Mouse (Mus musculus): ENCODE data around the gene Mblac2. TPM values are rescaled to one million over a fixed set of nuclear protein-coding genes. Genes with fewer than 3 reads are reported as not detected.

The Mblac2 gene
- polyA plus RNA-seq (2012; rRNA removed) = 26.1 and 27.0 TPM in 2 replicates

DNA sequence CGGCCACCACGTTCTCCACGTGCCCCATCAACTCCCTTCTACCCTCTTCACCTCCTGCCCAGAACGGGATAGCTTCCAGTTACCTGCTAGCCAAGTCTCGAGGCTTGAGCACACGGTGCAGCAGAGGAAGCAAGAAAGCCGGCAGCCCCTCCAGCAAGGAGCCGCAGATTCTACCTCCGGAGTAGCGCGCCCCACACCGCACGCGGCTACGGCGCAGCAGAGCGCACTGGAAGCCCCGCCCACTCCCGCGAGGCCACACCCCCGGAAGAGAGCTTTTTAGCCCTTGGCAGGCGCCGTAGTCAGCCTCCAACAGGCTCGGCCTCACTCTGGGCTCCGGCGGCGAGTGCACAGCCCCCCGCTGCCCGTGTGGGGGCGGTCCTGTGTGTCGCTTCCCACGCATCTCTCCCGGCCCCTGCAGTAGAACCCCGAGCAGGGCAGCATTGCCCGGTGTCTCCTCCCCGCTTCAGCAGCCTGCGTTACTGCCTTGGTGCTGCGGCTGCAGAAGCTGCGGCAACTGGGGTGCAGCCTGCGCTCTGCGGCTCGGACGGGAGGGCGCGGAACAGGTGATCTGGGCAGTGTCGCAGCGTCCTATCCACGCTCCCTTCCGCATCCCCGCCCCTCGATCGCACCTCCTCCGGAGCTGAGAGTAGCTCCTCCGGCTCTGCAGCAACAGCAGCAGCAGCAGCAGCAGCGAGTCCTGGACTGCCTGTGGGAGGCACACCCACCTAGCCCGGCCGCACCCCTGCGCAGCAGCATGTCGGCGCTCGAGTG, at the start of gene Mblac2, which contains the start of gene Polr3g:
Mblac2 (plus strand) TSS at position 567 of the 771 bp plus-strand sequence.
Polr3g (minus strand) TSS at position 239 of the 771 bp plus-strand sequence.

DNA sequence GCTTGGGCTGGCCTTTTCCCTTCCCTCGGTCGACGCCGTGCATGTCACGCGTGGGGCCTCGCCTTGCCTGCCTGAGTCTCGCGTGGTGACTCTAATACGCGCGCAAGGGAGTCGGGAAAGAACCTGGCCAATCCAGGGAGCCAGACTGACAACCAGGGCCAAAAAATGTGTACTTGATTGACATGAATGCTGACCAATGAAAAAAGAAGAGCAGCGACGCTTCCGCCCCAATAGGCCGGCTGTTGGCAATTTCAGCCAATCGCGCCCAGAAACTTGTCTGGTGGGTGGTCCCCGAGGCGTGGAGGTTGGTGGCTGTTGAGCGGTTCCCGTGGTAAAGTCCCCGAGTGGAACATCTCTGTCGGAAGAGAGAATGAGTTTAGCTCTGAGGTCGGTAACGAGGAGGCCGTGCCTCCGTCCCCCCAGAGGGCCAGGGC, 71.8 kb downstream of the Mblac2 start, which contains the start of gene Cetn3:
Cetn3 (plus strand) TSS at position 107 of the 434 bp plus-strand sequence.

Other genes starting within 250 kb of the Mblac2 start
- 7.6 and 9.7 TPM in 2 replicates for gene Adgrv1, start 78.2 kb upstream of the Mblac2 start, polyA plus RNA-seq (2012; rRNA removed)
- 10.9 and 11.3 TPM in 2 replicates for gene Lysmd3, start 53.7 kb upstream of the Mblac2 start, polyA plus RNA-seq (2012; rRNA removed)
- gene Polr3g, start 328 bp upstream of the Mblac2 start, polyA plus RNA-seq (2012; rRNA removed) = 2.9 and 3.8 TPM in 2 replicates
- 271 and 294 TPM in 2 replicates for gene Cetn3, start 71.7 kb downstream of the Mblac2 start, polyA plus RNA-seq (2012; rRNA removed)